Mouse (Mus musculus): ENCODE measurements around the gene Aunip.

- peak; percentile 100 for TF ChIP-seq CTCF (IDR thresholded peaks at IDR 0.05; ENCODE audit: extremely low read depth, insufficient read depth, insufficient read length, insufficient replicate concordance)
- TF ChIP-seq POLR2A (IDR thresholded peaks at IDR 0.05; ENCODE audit: low read depth, low read length): no peak
Observed at GRCm38 (mm10) chr4:134478031-134478430, 32.8 kb upstream of the Aunip start.

Measured in spleen, adult 2 months (tissue).